Comparison of ENCODE assay signal across 18 mouse cellular contexts in the genomic region with DNA sequence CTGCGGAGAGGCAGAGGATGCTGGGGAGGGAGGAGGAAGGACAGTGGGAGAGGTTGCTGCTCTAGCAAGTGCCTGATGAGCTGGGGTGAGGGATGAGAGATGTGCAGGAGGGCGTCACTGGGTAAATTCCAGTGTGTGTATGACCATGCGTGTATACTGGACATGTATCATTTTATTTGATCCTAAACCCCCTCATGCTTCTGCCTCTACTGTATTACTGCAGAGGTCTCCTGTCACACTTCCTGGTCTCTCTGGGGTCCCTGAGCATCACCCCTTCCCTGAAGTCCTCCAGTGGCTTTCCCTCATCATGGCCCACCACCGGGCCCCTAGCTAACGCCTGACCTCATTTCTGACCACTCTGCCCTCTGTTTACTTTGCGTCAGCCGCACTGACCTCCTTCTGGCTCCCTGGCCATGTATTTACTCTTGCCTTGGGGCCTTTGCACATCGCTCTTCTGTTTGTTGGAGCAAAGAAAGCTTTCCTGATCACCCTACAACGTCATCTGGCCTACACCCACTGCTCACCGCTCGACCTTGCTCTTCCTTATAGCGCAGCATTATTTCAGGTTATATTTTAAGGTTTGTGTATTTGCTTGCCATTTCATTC.
DNase-seq lines count a peak whose midpoint lies in the region; ATAC-seq and TF ChIP-seq lines count a peak whose summit lies in the region.
"Had no signal": no experiment of that assay in that cellular context is flagged by ENCODE, and none has a peak within 500 bp of the region (broad histone marks: within the 10 kb centered on the region; RNA-seq: fewer than 3 reads in every experiment).

No protein-coding gene starts in this region.

- no peak for TF ChIP-seq EP300 in liver, postnatal 0 days (IDR thresholded peaks at IDR 0.05; ENCODE audit: low read depth)

- no peak for TF ChIP-seq CTCF in intestine, postnatal 0 days (IDR thresholded peaks at IDR 0.05; ENCODE audit: low read depth)
- TF ChIP-seq CTCF in liver, postnatal 0 days (IDR thresholded peaks at IDR 0.05; ENCODE audit: low read depth): no peak

- no peaks in the 10 kb centered on the region for H3K36me3 ChIP-seq in intestine, embryonic 14.5 days (ENCODE audit: control insufficient read depth, insufficient read depth, low read length)
- H3K36me3 ChIP-seq in intestine, postnatal 0 days (ENCODE audit: control insufficient read depth, insufficient read depth): no peaks in the 10 kb centered on the region
- H3K36me3 ChIP-seq in limb, embryonic 12.5 days: no peaks in the 10 kb centered on the region
- H3K36me3 ChIP-seq in liver, postnatal 0 days (replicated peaks; ENCODE audit: insufficient read depth, low read length): no peaks in the 10 kb centered on the region
- H3K36me3 ChIP-seq: heart, embryonic 15.5 days; hindbrain, embryonic 15.5 days; midbrain, embryonic 13.5 days; neural tube, embryonic 15.5 days had no signal

- ATAC-seq in intestine, embryonic 14.5 days (replicated peaks; ENCODE audit: low FRiP score, low TSS enrichment, low read depth): no peak
- ATAC-seq in intestine, postnatal 0 days: no peak
- no peak for ATAC-seq in limb, embryonic 12.5 days (ENCODE audit: insufficient number of reproducible peaks, insufficient read depth, low FRiP score, low TSS enrichment, low read depth)
- peak; percentile 76 for ATAC-seq in liver, postnatal 0 days
- ATAC-seq: forebrain, embryonic 13.5 days; midbrain, embryonic 13.5 days; Patski had no signal

- H3K9ac ChIP-seq in intestine, embryonic 14.5 days (ENCODE audit: low read length): no peak overlapping the region
- H3K9ac ChIP-seq in intestine, postnatal 0 days (ENCODE audit: low read depth, low read length): no peak overlapping the region
- H3K9ac ChIP-seq in limb, embryonic 12.5 days (replicated peaks): no peak overlapping the region
- no peak overlapping the region for H3K9ac ChIP-seq in liver, postnatal 0 days (replicated peaks)
- H3K9ac ChIP-seq: forebrain, embryonic 13.5 days; heart, embryonic 15.5 days; hindbrain, embryonic 15.5 days; midbrain, embryonic 13.5 days; neural tube, embryonic 15.5 days had no signal

- 37% methylated on average over 12 of the region's 12 CpGs for WGBS in intestine, embryonic 14.5 days
- 43% methylated on average over 12 of the region's 12 CpGs for WGBS in intestine, postnatal 0 days
- WGBS in limb, embryonic 12.5 days: 70% methylated on average over 12 of the region's 12 CpGs
- WGBS in liver, postnatal 0 days (ENCODE audit: insufficient replicate concordance): 65% methylated on average over 12 of the region's 12 CpGs

- H3K27ac ChIP-seq in intestine, embryonic 14.5 days (ENCODE audit: low read depth): peak overlapping the region; percentile 47; the same call in 1 of the 2 replicates
- no peak overlapping the region; the same call in 1 of the 2 replicates for H3K27ac ChIP-seq in intestine, postnatal 0 days (ENCODE audit: low read depth, low read length)
- H3K27ac ChIP-seq in brown adipose tissue, adult 24 weeks (replicated peaks; ENCODE audit: low read depth, low read length): peak overlapping the region; percentile 19; the same call in 1 of the 2 replicates
- H3K27ac ChIP-seq in limb, embryonic 12.5 days: no peak overlapping the region
- peak overlapping the region; percentile 57; the same call in 1 of the 2 replicates for H3K27ac ChIP-seq in liver, postnatal 0 days (ENCODE audit: low read depth)
- H3K27ac ChIP-seq: forebrain, embryonic 13.5 days; heart, embryonic 15.5 days; hindbrain, embryonic 15.5 days; midbrain, embryonic 13.5 days; neural tube, embryonic 15.5 days had no signal

- H3K9me3 ChIP-seq in intestine, embryonic 14.5 days (ENCODE audit: control insufficient read depth, low read length): no peaks in the 10 kb centered on the region
- H3K9me3 ChIP-seq in intestine, postnatal 0 days (ENCODE audit: control insufficient read depth): no peaks in the 10 kb centered on the region
- no peaks in the 10 kb centered on the region for H3K9me3 ChIP-seq in limb, embryonic 12.5 days
- H3K9me3 ChIP-seq in liver, postnatal 0 days (ENCODE audit: low read length): no peaks in the 10 kb centered on the region
- H3K9me3 ChIP-seq: forebrain, embryonic 13.5 days; heart, embryonic 15.5 days; hindbrain, embryonic 15.5 days; midbrain, embryonic 13.5 days; neural tube, embryonic 15.5 days had no signal

- H3K27me3 ChIP-seq in intestine, embryonic 14.5 days (replicated peaks; ENCODE audit: control insufficient read depth, insufficient read depth, low read length): no peaks in the 10 kb centered on the region
- H3K27me3 ChIP-seq in intestine, postnatal 0 days (replicated peaks; ENCODE audit: control insufficient read depth, insufficient read depth, low read length): no peaks in the 10 kb centered on the region
- H3K27me3 ChIP-seq in limb, embryonic 12.5 days: no peaks in the 10 kb centered on the region
- no peaks in the 10 kb centered on the region for H3K27me3 ChIP-seq in liver, postnatal 0 days (ENCODE audit: insufficient read depth, low read length)
- H3K27me3 ChIP-seq: forebrain, embryonic 13.5 days; heart, embryonic 15.5 days; hindbrain, embryonic 15.5 days; neural tube, embryonic 15.5 days; Patski had no signal

- no peak overlapping the region for H3K4me3 ChIP-seq in intestine, embryonic 14.5 days (ENCODE audit: low read depth, low read length)
- H3K4me3 ChIP-seq in intestine, postnatal 0 days (ENCODE audit: low read depth, low read length): no peak overlapping the region
- no peak overlapping the region for H3K4me3 ChIP-seq in brown adipose tissue, adult 24 weeks (ENCODE audit: insufficient read depth, low read depth, low read length)
- no peak overlapping the region for H3K4me3 ChIP-seq in limb, embryonic 12.5 days (replicated peaks)
- no peak overlapping the region for H3K4me3 ChIP-seq in liver, postnatal 0 days (ENCODE audit: low read depth, low read length)
- H3K4me3 ChIP-seq: forebrain, embryonic 13.5 days; heart, embryonic 15.5 days; hindbrain, embryonic 15.5 days; midbrain, embryonic 13.5 days; myocyte; neural tube, embryonic 15.5 days had no signal

- peaks cover 41% of the 10 kb centered on the region for H3K4me1 ChIP-seq in intestine, embryonic 14.5 days (replicated peaks; ENCODE audit: control insufficient read depth, insufficient read depth, low read length)
- H3K4me1 ChIP-seq in intestine, postnatal 0 days (replicated peaks; ENCODE audit: control insufficient read depth, insufficient read depth, low read length): peaks cover 15% of the 10 kb centered on the region; the same call in 1 of the 2 replicates
- H3K4me1 ChIP-seq in brown adipose tissue, adult 24 weeks (ENCODE audit: control insufficient read depth, insufficient read depth, insufficient read length, low read length): peaks cover 64% of the 10 kb centered on the region
- peaks cover 78% of the 10 kb centered on the region for H3K4me1 ChIP-seq in limb, embryonic 12.5 days (replicated peaks)
- peaks cover 29% of the 10 kb centered on the region for H3K4me1 ChIP-seq in liver, postnatal 0 days (ENCODE audit: insufficient read depth)

- no peak for DNase-seq in intestine, embryonic 14.5 days (ENCODE audit: low spot score)
- DNase-seq in liver, postnatal 0 days: no peak
- DNase-seq in cerebellum, adult 18-20 months: no peak
- DNase-seq in left cerebral cortex, adult 9 months (ENCODE audit: low spot score in 2 of 2): no peak
- no peak for DNase-seq in adrenal gland, adult (ENCODE audit: inconsistent age in 2 of 2, low spot score in 1 of 2)
- DNase-seq: kidney, adult 8-10 months; kidney, postnatal 25 days; thymus, postnatal 25 days had no signal

- peak overlapping the region; percentile 5; the same call in 1 of the 2 replicates for H3K4me2 ChIP-seq in intestine, embryonic 14.5 days (ENCODE audit: low read length)
- H3K4me2 ChIP-seq in intestine, postnatal 0 days (replicated peaks; ENCODE audit: low read depth): no peak overlapping the region
- H3K4me2 ChIP-seq in limb, embryonic 12.5 days: 0 out of 2 replicates have a peak overlapping the region, but pooled peaks have one; percentile 13
- peak overlapping the region; percentile 34; the same call in 1 of the 2 replicates for H3K4me2 ChIP-seq in liver, postnatal 0 days (ENCODE audit: low read depth, low read length)
- H3K4me2 ChIP-seq: forebrain, embryonic 13.5 days; heart, embryonic 15.5 days; hindbrain, embryonic 15.5 days; midbrain, embryonic 13.5 days; neural tube, embryonic 15.5 days had no signal

Comparison
In these comparisons a context has a peak if more than half of its experiments do, and no peak if none do; other contexts are left out.
1. H3K27ac ChIP-seq: peak in intestine, embryonic 14.5 days (single experiment), brown adipose tissue, adult 24 weeks (single experiment) and liver, postnatal 0 days (single experiment); none in intestine, postnatal 0 days (single experiment) and limb, embryonic 12.5 days (single experiment).